8 mouse cellular contexts compared by ENCODE assay signal in the genomic region with DNA sequence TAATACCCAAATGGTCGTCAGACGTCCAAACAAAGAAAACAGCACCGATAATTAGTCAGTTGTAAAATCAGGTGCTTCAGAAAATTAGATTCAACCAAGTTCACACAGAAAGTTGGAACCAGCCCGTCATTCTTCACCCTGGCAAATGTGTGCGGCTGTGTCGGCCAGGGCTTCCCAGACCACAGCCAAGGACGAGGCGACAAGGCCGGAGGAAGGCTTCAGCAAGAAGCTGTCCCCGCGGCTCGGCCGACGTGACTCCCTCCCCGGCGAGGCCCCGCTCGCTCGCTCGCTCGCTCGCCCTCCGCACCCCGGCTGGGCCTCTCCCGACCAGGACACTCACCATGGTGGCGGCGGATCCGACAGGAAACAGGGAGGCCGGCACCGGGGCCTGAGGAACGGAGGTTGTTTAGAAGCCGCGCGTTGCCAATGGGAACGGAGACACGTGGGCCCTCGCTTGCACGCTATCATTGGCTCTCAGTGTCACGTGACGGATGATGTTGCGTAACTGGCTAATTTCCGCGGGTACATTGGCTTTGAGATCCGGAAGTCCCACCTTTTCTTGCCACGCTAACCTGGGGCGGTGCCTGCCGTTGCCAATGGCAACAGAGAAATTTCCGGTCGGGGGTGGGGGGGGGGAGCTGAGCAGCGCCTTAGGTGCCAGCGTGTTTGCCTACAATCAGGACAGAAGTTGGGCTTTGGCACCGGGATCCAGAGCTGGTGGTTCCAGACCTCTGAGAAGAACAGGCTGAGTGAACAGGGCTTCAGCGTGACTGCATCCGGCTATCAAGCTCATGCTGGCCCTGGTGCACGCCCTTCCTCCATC. TPM values are rescaled to one million over a fixed set of nuclear protein-coding genes. Genes with fewer than 3 reads are reported as not detected.
DNase-seq lines count a peak whose midpoint lies in the region; ATAC-seq and TF ChIP-seq lines count a peak whose summit lies in the region.

A gene (minus strand): TSS at position 512 of the 823 bp plus-strand sequence.

- peak within 1 kb of the TSS; percentile 80 to 89 for H3K4me3 ChIP-seq in MEL (ENCODE audit: control insufficient read depth in 1 of 2, insufficient read depth in 1 of 2, low read depth in 2 of 2, low read length in 2 of 2)
- H3K4me3 ChIP-seq in cerebellum, adult 2 months (replicated peaks; ENCODE audit: insufficient read depth, low read depth, low read length): peak within 1 kb of the TSS; percentile 95
- H3K4me3 ChIP-seq in forebrain, postnatal 0 days (ENCODE audit: low read depth, low read length): peak within 1 kb of the TSS; percentile 84
- peak within 1 kb of the TSS; percentile 99 for H3K4me3 ChIP-seq in lung, embryonic 15.5 days

- no peaks in the 10 kb centered on the region for H3K9me3 ChIP-seq in MEL (replicated peaks; ENCODE audit: insufficient read depth, low read length)
- no peaks in the 10 kb centered on the region for H3K9me3 ChIP-seq in forebrain, postnatal 0 days (ENCODE audit: low read length)
- no peaks in the 10 kb centered on the region for H3K9me3 ChIP-seq in lung, embryonic 15.5 days

- no peaks in the 10 kb centered on the region for H3K79me2 ChIP-seq in MEL (ENCODE audit: control insufficient read depth, insufficient read depth, low read length, poor library complexity)

- TF ChIP-seq POLR2A in MEL (IDR thresholded peaks at IDR 0.05; ENCODE audit: control insufficient read depth in 1 of 2, insufficient read depth in 1 of 2, low read depth in 1 of 2, low read length in 2 of 2, poor library complexity in 1 of 2): peak; percentile 40 to 47; a peak in 2 of 4 replicates
- no peak; the same call in 1 of the 2 replicates for TF ChIP-seq POLR2A in cerebellum, adult 2 months (IDR thresholded peaks at IDR 0.05; ENCODE audit: borderline replicate concordance, insufficient read depth, low read length)

- peak; percentile 99 for ATAC-seq in forebrain, postnatal 0 days
- peak; percentile 100 for ATAC-seq in lung, embryonic 15.5 days (ENCODE audit: borderline replicate concordance, extremely low read depth, low FRiP score, low TSS enrichment)

- peak within 1 kb of the TSS; percentile 38; the same call in 1 of the 2 replicates for H3K27ac ChIP-seq in MEL (ENCODE audit: control insufficient read depth, low read depth, low read length)
- H3K27ac ChIP-seq in cerebellum, adult 2 months (ENCODE audit: insufficient read depth, low read length): no peak within 1 kb of the TSS; the same call in 1 of the 2 replicates
- no peak within 1 kb of the TSS for H3K27ac ChIP-seq in forebrain, postnatal 0 days (ENCODE audit: low read depth, low read length)
- H3K27ac ChIP-seq in lung, embryonic 15.5 days: peak within 1 kb of the TSS; percentile 67

- WGBS in cerebellum, adult 2 months: under 1% methylated on average over 55 of the region's 55 CpGs
- WGBS in forebrain, postnatal 0 days: under 1% methylated on average over 55 of the region's 55 CpGs
- under 1% methylated on average over 55 of the region's 55 CpGs for WGBS in lung, embryonic 15.5 days

- peaks cover 0 to 8% of the 10 kb centered on the region in 2 experiments; a peak in 2 of 4 replicates for H3K36me3 ChIP-seq in MEL (ENCODE audit: control insufficient read depth in 1 of 2, insufficient read depth in 2 of 2, low read length in 2 of 2)
- H3K36me3 ChIP-seq in forebrain, postnatal 0 days (ENCODE audit: insufficient read depth): no peaks in the 10 kb centered on the region
- H3K36me3 ChIP-seq in lung, embryonic 15.5 days: no peaks in the 10 kb centered on the region

- H3K4me2 ChIP-seq in forebrain, postnatal 0 days (ENCODE audit: low read depth): peak within 1 kb of the TSS; percentile 68
- H3K4me2 ChIP-seq in lung, embryonic 15.5 days: peak within 1 kb of the TSS; percentile 67

- TF ChIP-seq EP300 in MEL (IDR thresholded peaks at IDR 0.05; ENCODE audit: low read depth in 1 of 2, low read length in 2 of 2): no peak

- peak within 1 kb of the TSS; percentile 75 for H3K9ac ChIP-seq in MEL (ENCODE audit: control insufficient read depth, low read depth, low read length, poor library complexity, severe bottlenecking)
- H3K9ac ChIP-seq in forebrain, postnatal 0 days: peak within 1 kb of the TSS; percentile 75
- H3K9ac ChIP-seq in lung, embryonic 15.5 days: peak within 1 kb of the TSS; percentile 93

- H3K27me3 ChIP-seq in MEL (ENCODE audit: control insufficient read depth in 1 of 2, insufficient read depth in 2 of 2, low read length in 2 of 2): no peaks in the 10 kb centered on the region
- no peaks in the 10 kb centered on the region for H3K27me3 ChIP-seq in cerebellum, adult 2 months (ENCODE audit: control insufficient read depth, insufficient read depth, low read length)
- H3K27me3 ChIP-seq in forebrain, postnatal 0 days (ENCODE audit: insufficient read depth, low read length): no peaks in the 10 kb centered on the region
- H3K27me3 ChIP-seq in lung, embryonic 15.5 days: no peaks in the 10 kb centered on the region

- TF ChIP-seq CTCF in MEL (IDR thresholded peaks at IDR 0.05 in 2 of 3, conservative IDR thresholded peaks at IDR 0.05 in 1 of 3; ENCODE audit: control insufficient read depth in 1 of 3, insufficient read depth in 1 of 3, low read depth in 2 of 3, low read length in 3 of 3, poor library complexity in 1 of 3, severe bottlenecking in 1 of 3): no peak
- no peak for TF ChIP-seq CTCF in cerebellum, adult 2 months (IDR thresholded peaks at IDR 0.05; ENCODE audit: borderline replicate concordance, insufficient read depth, low read depth, low read length)
- TF ChIP-seq CTCF in forebrain, postnatal 0 days (IDR thresholded peaks at IDR 0.05; ENCODE audit: low read depth): no peak

- peak; percentile 99 for DNase-seq in MEL (ENCODE audit: low read depth, low spot score)
- peak; percentile 94 to 98 for DNase-seq in cerebellum, adult 2 months
- peak; percentile 99 for DNase-seq in forebrain, postnatal 0 days
- DNase-seq in heart, postnatal 4 days: peak; percentile 97
- peak; percentile 97 for DNase-seq in layer of hippocampus, adult 8-10 months (ENCODE audit: low spot score in 2 of 2)
- peak; percentile 92 for DNase-seq in ovary, adult 18-20 months (ENCODE audit: low spot score)
- peak; percentile 99 for DNase-seq in thymus, postnatal 0 days (ENCODE audit: low spot score)

- peaks cover 3 to 8% of the 10 kb centered on the region in 2 experiments; a peak in 3 of 4 replicates for H3K4me1 ChIP-seq in MEL (ENCODE audit: control insufficient read depth in 1 of 2, insufficient read depth in 2 of 2, low read length in 2 of 2)
- H3K4me1 ChIP-seq in cerebellum, adult 2 months (ENCODE audit: control insufficient read depth, insufficient read depth, low read length): no peaks in the 10 kb centered on the region
- H3K4me1 ChIP-seq in forebrain, postnatal 0 days (ENCODE audit: insufficient read depth): 0 out of 2 replicates have a peak, but pooled peaks cover 5% of the 10 kb centered on the region
- H3K4me1 ChIP-seq in lung, embryonic 15.5 days: 0 out of 2 replicates have a peak, but pooled peaks cover 8% of the 10 kb centered on the region

- no peak for TF ChIP-seq RAD21 in MEL (IDR thresholded peaks at IDR 0.05; ENCODE audit: low read depth, low read length)

TF ChIP-seq in MEL, 35 proteins besides CTCF, POLR2A, EP300 and RAD21:
- no peak for TF ChIP-seq TCF12 (IDR thresholded peaks at IDR 0.05; ENCODE audit: low read depth, low read length)
- TF ChIP-seq USF1 (IDR thresholded peaks at IDR 0.05; ENCODE audit: low read depth, low read length): peak; percentile 99
- TF ChIP-seq ELF1 (IDR thresholded peaks at IDR 0.05; ENCODE audit: low read depth, low read length): peak; percentile 79
- peak; percentile 54; the same call in 1 of the 2 replicates for TF ChIP-seq KAT2A (conservative IDR thresholded peaks at IDR 0.05; ENCODE audit: low read depth, low read length)
- TF ChIP-seq HCFC1 (IDR thresholded peaks at IDR 0.05; ENCODE audit: low read depth, low read length): peak; percentile 88
- peak; percentile 92 for TF ChIP-seq MAZ (IDR thresholded peaks at IDR 0.05; ENCODE audit: low read depth, low read length)
- TF ChIP-seq NELFE (IDR thresholded peaks at IDR 0.05; ENCODE audit: low read depth, low read length): peak; percentile 53; the same call in 1 of the 2 replicates
- TF ChIP-seq SMC3 (IDR thresholded peaks at IDR 0.05; ENCODE audit: low read depth, low read length): no peak
- TF ChIP-seq MAX (IDR thresholded peaks at IDR 0.05; ENCODE audit: low read length): peak; percentile 100
- no peak for TF ChIP-seq GATA1 (IDR thresholded peaks at IDR 0.05; ENCODE audit: low read depth, low read length)
- TF ChIP-seq SIN3A (IDR thresholded peaks at IDR 0.05; ENCODE audit: low read length): peak; percentile 100
- peak; percentile 98 for TF ChIP-seq MXI1 (IDR thresholded peaks at IDR 0.05; ENCODE audit: low read depth, low read length)
- TF ChIP-seq USF2 (IDR thresholded peaks at IDR 0.05; ENCODE audit: borderline replicate concordance in 1 of 2, insufficient read depth in 1 of 2, low read depth in 1 of 2, low read length in 2 of 2): peak; percentile 97 to 99
- TF ChIP-seq TBP (IDR thresholded peaks at IDR 0.05; ENCODE audit: low read depth, low read length): peak; percentile 13; the same call in 1 of the 2 replicates
- 0 out of 2 replicates have a peak, but pooled peaks have one; percentile 56 for TF ChIP-seq MYC (IDR thresholded peaks at IDR 0.05; ENCODE audit: low read depth, low read length)
- TF ChIP-seq MAFK (IDR thresholded peaks at IDR 0.05; ENCODE audit: borderline replicate concordance, low read depth, low read length): no peak

RNA-seq across cellular contexts. Expression of the gene that starts here (rescaled TPM):
- 13.0 and 18.1 TPM in 2 replicates for total RNA-seq in MEL (2012; rRNA removed)
- polyA plus RNA-seq in MEL (2012; ENCODE audit: insufficient read depth in 1 of 2, insufficient read length in 2 of 2, low read depth in 1 of 2, low replicate concordance in 2 of 2, missing spikeins in 1 of 2): 100 to 1,000 TPM in 1 of 2 experiments, 10 to 100 TPM in 1; 17.1 to 408 TPM
- polyA plus RNA-seq in cerebellum, adult 2 months (2012; rRNA removed): 22.4 and 25.3 TPM in 2 replicates
- 36.5 and 37.9 TPM in 2 replicates for total RNA-seq in forebrain, postnatal 0 days (2014; rRNA removed)
- polyA plus RNA-seq in forebrain, postnatal 0 days (2015; fragmentation: Nextera tagmentation; extraction: Ambion mirVana): 37.5 and 42.3 TPM in 2 replicates
- 10 to 100 TPM; 32.7 to 33.4 TPM for total RNA-seq in heart, postnatal 4 days (2021)
- 10 to 100 TPM; 63.4 to 78.6 (median 74.5) TPM for total RNA-seq in layer of hippocampus, adult 8-10 months (2022)
- 46.6 and 47.9 TPM in 2 replicates for polyA plus RNA-seq in lung, embryonic 15.5 days (2015; fragmentation: Nextera tagmentation; extraction: Ambion mirVana)
- 143 and 152 TPM in 2 replicates for polyA plus RNA-seq in thymus, postnatal 0 days (2015; fragmentation: Nextera tagmentation; extraction: Ambion mirVana)

Comparison
In these comparisons a context has a peak if more than half of its experiments do, and no peak if none do; other contexts are left out.
1. H3K27ac ChIP-seq: peak in MEL (single experiment) and lung, embryonic 15.5 days (single experiment); none in cerebellum, adult 2 months (single experiment) and forebrain, postnatal 0 days (single experiment).
2. Peak in every context shown above with its lines, with median percentiles within 50 percentile points of each other: DNase-seq, H3K4me3 ChIP-seq and H3K9ac ChIP-seq.